Mouse (Mus musculus) MEL (cell line): ENCODE results near the gene Fgr.

Experiments
- CTCF ChIP-seq, 3 experiments: IDR thresholded peaks in 2 of 3; conservative IDR thresholded peaks in 1 of 3; 2 replicates each; pipeline ENCODE4 v1.5.1; 2011 to 2012; ENCODE audit warnings: low read length in 3 of 3, low read depth in 2 of 3, mild to moderate bottlenecking in 2 of 3, improper control_type of control experiment in 1 of 3, inconsistent platforms in 1 of 3, mixed read lengths in 1 of 3, moderate library complexity in 1 of 3; ENCODE audit not compliant: control insufficient read depth in 1 of 3, insufficient read depth in 1 of 3, poor library complexity in 1 of 3, severe bottlenecking in 1 of 3
- GABPA ChIP-seq: IDR thresholded peaks from 2 replicates; pipeline ENCODE4 v1.6.1; 2012; ENCODE audit warnings: low read depth, mild to moderate bottlenecking, inconsistent platforms, low read length, improper control_type of control experiment, moderate library complexity
- GATA1 ChIP-seq: IDR thresholded peaks from 2 replicates; pipeline ENCODE4 v1.6.1; 2011; ENCODE audit warnings: low read depth, low read length, improper control_type of control experiment
- MAX ChIP-seq: IDR thresholded peaks from 2 replicates; pipeline ENCODE4 v1.6.1; 2011; ENCODE audit warnings: low read length, improper control_type of control experiment
- SMC3 ChIP-seq: IDR thresholded peaks from 2 replicates; pipeline ENCODE4 v1.6.1; 2011; ENCODE audit warnings: low read depth, low read length, improper control_type of control experiment
- USF1 ChIP-seq: IDR thresholded peaks from 2 replicates; pipeline ENCODE4 v1.6.1; 2014; ENCODE audit warnings: low read depth, mild to moderate bottlenecking, inconsistent platforms, low read length, improper control_type of control experiment, moderate library complexity
- ZC3H11A ChIP-seq: IDR thresholded peaks from 2 replicates; pipeline ENCODE4 v1.6.1; 2012; ENCODE audit warnings: low read depth, mild to moderate bottlenecking, inconsistent platforms, low read length, improper control_type of control experiment
- ZKSCAN1 ChIP-seq: IDR thresholded peaks from 2 replicates; pipeline ENCODE4 v1.6.1; 2012; ENCODE audit warnings: low read depth, mild to moderate bottlenecking, inconsistent platforms, low read length, improper control_type of control experiment, moderate library complexity

GRCm38 (mm10) chr4:132939421-132940127 lies 34.3 kb upstream of the Fgr start:
- TF ChIP-seq MAX: no peak
- no peak for TF ChIP-seq GABPA
- peak; percentile 47 for TF ChIP-seq SMC3
- TF ChIP-seq ZC3H11A: no peak
- TF ChIP-seq CTCF (IDR thresholded peaks at IDR 0.05 in 2 of 3, conservative IDR thresholded peaks at IDR 0.05 in 1 of 3; ENCODE audit: control insufficient read depth in 1 of 3, insufficient read depth in 1 of 3, low read depth in 2 of 3, low read length in 3 of 3, poor library complexity in 1 of 3, severe bottlenecking in 1 of 3): peak; percentile 79 to 88 (median 79)
- no peak for TF ChIP-seq ZKSCAN1
- TF ChIP-seq USF1: no peak
- TF ChIP-seq GATA1: no peak
